Mouse (Mus musculus): ENCODE results near the gene Cmss1.

DNA sequence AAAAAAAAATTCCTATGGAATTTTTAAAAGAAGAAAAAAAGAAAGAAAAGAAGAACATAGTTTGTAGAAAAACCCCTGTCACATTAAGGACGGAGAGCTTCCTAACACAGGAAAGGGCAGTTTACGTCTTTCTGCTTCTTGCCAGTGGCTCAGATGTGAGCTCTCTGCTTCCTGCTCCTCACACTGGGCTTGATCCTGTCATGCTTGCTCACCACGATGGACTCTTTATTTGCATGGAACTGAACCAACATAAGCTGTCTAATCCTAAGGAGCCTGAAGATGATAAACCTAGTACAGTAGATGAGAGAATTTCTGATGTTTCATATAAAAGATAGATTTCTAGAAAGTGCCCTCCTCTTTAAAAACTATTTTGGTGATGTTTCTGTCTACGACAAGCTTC lies 137.4 kb downstream of the Cmss1 start:
- TF ChIP-seq CTCF (IDR thresholded peaks at IDR 0.05; ENCODE audit: low read depth) (no peak), EP300 (IDR thresholded peaks at IDR 0.05; ENCODE audit: low read depth) (no peak)
